Mouse (Mus musculus) G1E (cell line): ENCODE results near the gene Cdca4. TPM values are rescaled to one million over a fixed set of nuclear protein-coding genes. Genes with fewer than 3 reads are reported as not detected.

Experiments
- ATAC-seq: 2 replicates; pipeline ENCODE4 v1.8.0; 2016; ENCODE audit warnings: mild to moderate bottlenecking; ENCODE audit not compliant: insufficient number of reproducible peaks, poor library complexity, low FRiP score, severe bottlenecking; ENCODE audit errors: extremely low read depth
- DNase-seq: peaks from one replicate; pipeline ENCODE4 v3.0.0; 2012; ENCODE audit warnings: low spot score
- H3K27me3 ChIP-seq: 2 replicates; pipeline ENCODE4 v1.6.1; 2012; ENCODE audit warnings: mild to moderate bottlenecking, low read length, inconsistent platforms; ENCODE audit not compliant: insufficient read depth
- H3K36me3 ChIP-seq: replicated peaks from 2 replicates; pipeline ENCODE3; 2012; ENCODE audit warnings: mild to moderate bottlenecking, inconsistent platforms
- H3K4me1 ChIP-seq: 2 replicates; pipeline ENCODE4 v1.6.1; 2012; ENCODE audit warnings: low read depth, low read length, inconsistent platforms, mixed read lengths; ENCODE audit not compliant: insufficient read depth
- H3K4me3 ChIP-seq: 2 replicates; pipeline ENCODE4 v1.5.1; 2012; ENCODE audit warnings: low read depth, mild to moderate bottlenecking, inconsistent platforms, low read length, moderate library complexity, mixed read lengths
- H3K9me3 ChIP-seq: replicated peaks from 2 replicates; pipeline ENCODE4 v1.6.1; 2012; ENCODE audit warnings: inconsistent platforms
- CTCF ChIP-seq: IDR thresholded peaks from 2 replicates; pipeline ENCODE4 v1.5.1; 2012; ENCODE audit warnings: low read depth, low read length, inconsistent platforms, mixed read lengths
- GATA1 ChIP-seq: IDR thresholded peaks from 2 replicates; pipeline ENCODE4 v1.6.1; 2012; ENCODE audit warnings: borderline replicate concordance, low read length, inconsistent platforms, mixed read lengths
- GATA2 ChIP-seq: IDR thresholded peaks from 2 replicates; pipeline ENCODE4 v1.6.1; 2012; ENCODE audit warnings: low read depth, low read length, inconsistent platforms, borderline replicate concordance
- POLR2AphosphoS5 ChIP-seq: IDR thresholded peaks from 2 replicates; pipeline ENCODE4 v1.6.1; 2012; ENCODE audit warnings: low read depth, low read length, inconsistent platforms; ENCODE audit not compliant: insufficient replicate concordance
- TAL1 ChIP-seq: conservative IDR thresholded peaks from 2 replicates; pipeline ENCODE4 v1.6.1; 2012; ENCODE audit warnings: low read depth, low read length, inconsistent platforms, mixed read lengths
- polyA plus RNA-seq: library from polyadenylated mRNA; stranded (reverse); fragments of >175 nt; gene quantifications from 2 replicates; pipeline ENCODE4 v1.2.3, GENCODE M21; 2012
- total RNA-seq, 2 experiments: library from RNA; stranded (forward) in 1 of 2; stranded (reverse) in 1 of 2; fragments of 200-1000 nt in 1 of 2; fragments of >200 nt in 1 of 2; fragmentation: Nextera tagmentation in 1 of 2; gene quantifications; 2 replicates each; pipeline ENCODE4 v1.2.3; 2014 to 2017

Cdca4 gene
- total and polyA plus RNA-seq, 3 experiments: 56.8 to 140 (median 124) TPM

- Histone ChIP-seq H3K36me3 (no peaks in the 10 kb centered on the region), H3K27me3 (peaks cover 19% of the 10 kb centered on the region), H3K4me3 (no peak overlapping the region), H3K9me3 (0 out of 2 replicates have a peak, but pooled peaks cover 2% of the 10 kb centered on the region), H3K4me1 (no peaks in the 10 kb centered on the region)
- no peak for DNase-seq
- no peak for TF ChIP-seq TAL1
- no peak for TF ChIP-seq GATA1
- no peak for TF ChIP-seq GATA2
- TF ChIP-seq POLR2AphosphoS5: no peak
- TF ChIP-seq CTCF: no peak
- no peak for ATAC-seq
Measured at GRCm38 (mm10) chr12:112840209-112841086, 11.2 kb upstream of the Cdca4 start.

GRCm38 (mm10) chr12:112835046-112835445 is 5.8 kb upstream of the Cdca4 start:
- H3K27me3 ChIP-seq: peaks cover 9% of the 10 kb centered on the region; the same call in 1 of the 2 replicates
- no peak overlapping the region for H3K4me3 ChIP-seq
- no peak for DNase-seq
- no peak for ATAC-seq
- no peak for TF ChIP-seq POLR2AphosphoS5
- TF ChIP-seq CTCF: no peak
- TF ChIP-seq GATA1: no peak
- TF ChIP-seq GATA2: no peak
- no peak for TF ChIP-seq TAL1
- H3K4me1 ChIP-seq: peaks cover 41% of the 10 kb centered on the region
- H3K36me3 ChIP-seq: peaks cover 16% of the 10 kb centered on the region
- H3K9me3 ChIP-seq: 0 out of 2 replicates have a peak, but pooled peaks cover 2% of the 10 kb centered on the region

GRCm38 (mm10) chr12:112833527-112833926 is 4.3 kb upstream of the Cdca4 start:
- ATAC-seq (peak; percentile 11; the same call in 1 of the 2 replicates), DNase-seq (peak; percentile 59)
- Histone ChIP-seq H3K27me3 (0 out of 2 replicates have a peak, but pooled peaks cover 2% of the 10 kb centered on the region), H3K9me3 (no peaks in the 10 kb centered on the region), H3K36me3 (peaks cover 16% of the 10 kb centered on the region), H3K4me1 (peaks cover 44% of the 10 kb centered on the region), H3K4me3 (no peak overlapping the region; the same call in 1 of the 2 replicates)
- TF ChIP-seq CTCF: no peak

GRCm38 (mm10) chr12:112832411-112832810 is 3.2 kb upstream of the Cdca4 start:
- H3K36me3 ChIP-seq: peaks cover 25% of the 10 kb centered on the region
- TF ChIP-seq CTCF: no peak
- TF ChIP-seq POLR2AphosphoS5: no peak
- TF ChIP-seq GATA1: no peak
- no peak for TF ChIP-seq GATA2
- TF ChIP-seq TAL1: no peak
- ATAC-seq (no peak), DNase-seq (no peak)
- peaks cover 51% of the 10 kb centered on the region for H3K4me1 ChIP-seq
- no peak overlapping the region for H3K4me3 ChIP-seq
- no peaks in the 10 kb centered on the region for H3K27me3 ChIP-seq
- no peaks in the 10 kb centered on the region for H3K9me3 ChIP-seq

- no peaks in the 10 kb centered on the region for H3K27me3 ChIP-seq
- H3K4me3 ChIP-seq: peak overlapping the region; percentile 83
- TF ChIP-seq TAL1 (no peak), CTCF (no peak), GATA2 (no peak), POLR2AphosphoS5 (no peak), GATA1 (no peak)
- H3K36me3 ChIP-seq: peaks cover 44% of the 10 kb centered on the region
- H3K9me3 ChIP-seq: no peaks in the 10 kb centered on the region
- peaks cover 70% of the 10 kb centered on the region for H3K4me1 ChIP-seq
- ATAC-seq: no peak
- DNase-seq: no peak
Measured at GRCm38 (mm10) chr12:112830570-112830969, 1.3 kb upstream of the Cdca4 start.

- Histone ChIP-seq H3K27me3 (no peaks in the 10 kb centered on the region), H3K4me3 (peak overlapping the region; percentile 83), H3K9me3 (no peaks in the 10 kb centered on the region), H3K36me3 (peaks cover 47% of the 10 kb centered on the region), H3K4me1 (peaks cover 73% of the 10 kb centered on the region)
- TF ChIP-seq GATA2 (no peak), GATA1 (no peak), TAL1 (no peak), CTCF (no peak), POLR2AphosphoS5 (no peak)
- DNase-seq (no peak), ATAC-seq (no peak)
Measured at GRCm38 (mm10) chr12:112830141-112830540, 918 bp upstream of the Cdca4 start.
